In the genomic region with DNA sequence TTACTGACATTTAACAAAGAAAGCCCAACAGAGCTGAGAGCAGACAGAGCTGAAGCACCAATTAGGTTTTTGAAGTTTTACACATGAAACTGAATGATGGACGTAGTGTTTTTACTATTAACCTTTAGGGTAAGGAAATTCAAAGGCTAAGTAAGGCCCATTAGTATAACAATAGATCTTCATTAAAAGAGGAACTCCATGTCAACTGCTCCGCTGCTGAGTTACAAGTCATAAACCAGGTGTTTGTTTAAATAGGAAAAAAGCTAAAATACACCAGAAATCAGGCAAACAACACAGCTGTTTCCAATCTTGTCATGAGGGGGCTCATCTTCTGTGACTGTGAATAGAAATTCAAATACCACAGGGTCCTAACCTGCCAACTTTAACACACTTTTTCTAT, we compare ENCODE assay signal across 10 mouse cellular contexts. TPM values are rescaled to one million over a fixed set of nuclear protein-coding genes. Genes with fewer than 3 reads are reported as not detected.
DNase-seq lines count a peak whose midpoint lies in the region; ATAC-seq and TF ChIP-seq lines count a peak whose summit lies in the region.
"Had no signal": no experiment of that assay in that cellular context is flagged by ENCODE, and none has a peak within 500 bp of the region (broad histone marks: within the 10 kb centered on the region; RNA-seq: fewer than 3 reads in every experiment).

No protein-coding gene starts in this region.

- H3K27ac ChIP-seq in kidney, embryonic 14.5 days (ENCODE audit: low read depth, low read length), result no peak overlapping the region
- no peak overlapping the region for H3K27ac ChIP-seq in embryonic facial prominence, embryonic 13.5 days
- no peak overlapping the region for H3K27ac ChIP-seq in intestine, embryonic 16.5 days (ENCODE audit: low read length)

- peaks cover 18% of the 10 kb centered on the region for H3K4me1 ChIP-seq in kidney, embryonic 14.5 days (ENCODE audit: control insufficient read depth, insufficient read depth, low read length)
- peaks cover 44% of the 10 kb centered on the region for H3K4me1 ChIP-seq in embryonic facial prominence, embryonic 13.5 days
- H3K4me1 ChIP-seq in intestine, embryonic 16.5 days (ENCODE audit: control insufficient read depth, insufficient read depth, low read length), result peaks cover 13% of the 10 kb centered on the region

- H3ac ChIP-seq in myocyte (ENCODE audit: control insufficient read depth, insufficient read length), result no peak overlapping the region

- no peak for TF ChIP-seq POLR2A in myocyte (IDR thresholded peaks at IDR 0.05; ENCODE audit: insufficient read length, low read depth)

- H3K36me3 ChIP-seq in kidney, embryonic 14.5 days (ENCODE audit: control insufficient read depth, insufficient read depth, low read length), result no peaks in the 10 kb centered on the region
- H3K36me3 ChIP-seq in embryonic facial prominence, embryonic 13.5 days, result no peaks in the 10 kb centered on the region
- H3K36me3 ChIP-seq in intestine, embryonic 16.5 days (ENCODE audit: control insufficient read depth, insufficient read depth, low read length), result no peaks in the 10 kb centered on the region
- H3K36me3 ChIP-seq in myocyte (ENCODE audit: control insufficient read depth, insufficient read depth), result no peaks in the 10 kb centered on the region

- no peaks in the 10 kb centered on the region for H3K27me3 ChIP-seq in kidney, embryonic 14.5 days (ENCODE audit: control insufficient read depth, insufficient read depth, low read length)
- H3K27me3 ChIP-seq in embryonic facial prominence, embryonic 13.5 days, result peaks cover 5% of the 10 kb centered on the region; the same call in 1 of the 2 replicates
- H3K27me3 ChIP-seq in intestine, embryonic 16.5 days (replicated peaks; ENCODE audit: control insufficient read depth, insufficient read depth, low read length), result no peaks in the 10 kb centered on the region
- H3K27me3 ChIP-seq in myocyte (ENCODE audit: control insufficient read depth, insufficient read depth, insufficient read length), result no peaks in the 10 kb centered on the region

- H3K4me3 ChIP-seq in kidney, embryonic 14.5 days (ENCODE audit: low read length), result peak overlapping the region; percentile 84; the same call in 1 of the 2 replicates
- peak overlapping the region; percentile 97 for H3K4me3 ChIP-seq in embryonic facial prominence, embryonic 13.5 days
- H3K4me3 ChIP-seq in intestine, embryonic 16.5 days (ENCODE audit: low read length), result peak overlapping the region; percentile 93; the same call in 1 of the 2 replicates
- peak overlapping the region; percentile 37 for H3K4me3 ChIP-seq in myocyte

- WGBS in kidney, embryonic 14.5 days, result 36% methylated on average over 2 of the region's 2 CpGs
- 39% methylated on average over 2 of the region's 2 CpGs for WGBS in embryonic facial prominence, embryonic 13.5 days
- WGBS in intestine, embryonic 16.5 days, result 69% methylated on average over 2 of the region's 2 CpGs

- peak overlapping the region; percentile 87 for H3K4me2 ChIP-seq in kidney, embryonic 14.5 days (replicated peaks; ENCODE audit: low read depth, low read length)
- peak overlapping the region; percentile 72 for H3K4me2 ChIP-seq in embryonic facial prominence, embryonic 13.5 days
- H3K4me2 ChIP-seq in intestine, embryonic 16.5 days (ENCODE audit: low read depth, low read length), result peak overlapping the region; percentile 86; the same call in 1 of the 2 replicates
- H3K4me2 ChIP-seq in myocyte (ENCODE audit: low read depth), result peak overlapping the region; percentile 81

- no peak for DNase-seq in kidney, postnatal 25 days
- DNase-seq in layer of hippocampus, postnatal 36 days, result no peak
- no peak for DNase-seq in urinary bladder, postnatal 14 days (ENCODE audit: low spot score)
- DNase-seq in testis, postnatal 14 days (ENCODE audit: low spot score), result no peak
- DNase-seq: thymus, postnatal 36 days had no signal

- peak overlapping the region; percentile 94; the same call in 1 of the 2 replicates for H3K9ac ChIP-seq in kidney, embryonic 14.5 days (ENCODE audit: low read depth, low read length)
- H3K9ac ChIP-seq in embryonic facial prominence, embryonic 13.5 days, result peak overlapping the region; percentile 96; the same call in 1 of the 2 replicates
- no peak overlapping the region for H3K9ac ChIP-seq in intestine, embryonic 16.5 days (ENCODE audit: low read depth, low read length)

- ATAC-seq in kidney, embryonic 14.5 days (ENCODE audit: low FRiP score, low TSS enrichment), result no peak
- ATAC-seq in embryonic facial prominence, embryonic 13.5 days (ENCODE audit: insufficient number of reproducible peaks, insufficient read depth, low FRiP score, low TSS enrichment, low read depth), result no peak
- no peak for ATAC-seq in intestine, embryonic 16.5 days

- H3K79me2 ChIP-seq in myocyte (ENCODE audit: control insufficient read depth, insufficient read depth), result peaks cover 54% of the 10 kb centered on the region

- no peaks in the 10 kb centered on the region for H3K9me3 ChIP-seq in kidney, embryonic 14.5 days (ENCODE audit: control insufficient read depth, low read length)
- H3K9me3 ChIP-seq in embryonic facial prominence, embryonic 13.5 days, result no peaks in the 10 kb centered on the region
- H3K9me3 ChIP-seq in intestine, embryonic 16.5 days (ENCODE audit: control insufficient read depth, low read length), result no peaks in the 10 kb centered on the region

TF ChIP-seq in myocyte, 11 proteins besides CTCF, POLR2A, EP300 and RAD21:
- no peak for TF ChIP-seq E2F4 (IDR thresholded peaks at IDR 0.05; ENCODE audit: insufficient read depth)
- no peak for TF ChIP-seq MYOD1 (IDR thresholded peaks at IDR 0.05; ENCODE audit: control insufficient read depth in 1 of 3, insufficient read length in 2 of 3, low read depth in 2 of 3)
- TF ChIP-seq MYOG (IDR thresholded peaks at IDR 0.05; ENCODE audit: control insufficient read depth in 1 of 3, insufficient read depth in 1 of 3, insufficient read length in 2 of 3, low read depth in 2 of 3), result no peak

RNA-seq across cellular contexts. Expression of a gene that starts 1.9 kb away (rescaled TPM):
- 40.8 and 43.5 TPM in 2 replicates for polyA plus RNA-seq in kidney, embryonic 14.5 days (2014; fragmentation: Nextera tagmentation; extraction: Ambion mirVana)
- polyA plus RNA-seq in embryonic facial prominence, embryonic 13.5 days (2015; fragmentation: Nextera tagmentation; extraction: Ambion mirVana), result 62.8 and 67.5 TPM in 2 replicates
- 22.5 and 25.7 TPM in 2 replicates for polyA plus RNA-seq in intestine, embryonic 16.5 days (2015; fragmentation: Nextera tagmentation; extraction: Ambion mirVana)
- 19.6 TPM for polyA plus RNA-seq in myocyte (2012; fragmentation: generic; extraction: Trizol)
- total RNA-seq in layer of hippocampus, postnatal 36 days (2021), result 10 to 100 TPM; 43.2 to 44.8 TPM

RNA-seq across cellular contexts. Expression of a gene that starts 13.1 kb away (rescaled TPM):
- polyA plus RNA-seq in kidney, embryonic 14.5 days (2014; fragmentation: Nextera tagmentation; extraction: Ambion mirVana), result 1.1 and 1.2 TPM in 2 replicates
- polyA plus RNA-seq in embryonic facial prominence, embryonic 13.5 days (2015; fragmentation: Nextera tagmentation; extraction: Ambion mirVana), result 2.4 and 6.1 TPM in 2 replicates
- 3.6 and 10.1 TPM in 2 replicates for polyA plus RNA-seq in intestine, embryonic 16.5 days (2015; fragmentation: Nextera tagmentation; extraction: Ambion mirVana)
- 0.98 TPM for polyA plus RNA-seq in myocyte (2012; fragmentation: generic; extraction: Trizol)
- not detected for total RNA-seq in layer of hippocampus, postnatal 36 days (2021)
- total RNA-seq: layer of hippocampus, adult 8-10 months had no signal

Comparison
In these comparisons a context has a peak if more than half of its experiments do, and no peak if none do; other contexts are left out.
1. H3K4me3 ChIP-seq: peak in every context shown above with its lines; median percentile 97 in embryonic facial prominence, embryonic 13.5 days; 93 in intestine, embryonic 16.5 days; 84 in kidney, embryonic 14.5 days; 37 in myocyte.